Mouse (Mus musculus) left cerebral cortex, adult 8-10 months (tissue): ENCODE results near the gene Phf23. TPM values are rescaled to one million over a fixed set of nuclear protein-coding genes. Genes with fewer than 3 reads are reported as not detected.

ENCODE experiments used
- microRNA-seq, 2 experiments: library from miRNA; unstranded; fragments of <30 nt; microRNA quantifications; one replicate each; pipeline ENCODE4 v1.2.0; 2022
- total RNA-seq, 4 experiments: library from RNA; stranded (reverse); gene quantifications; 2 replicates each; pipeline ENCODE4 v1.2.4; 2022

The Phf23 gene
- total RNA-seq, 4 experiments from 2014 or later, result 49.6 to 59.9 (median 51.8) TPM

Small RNA genes within 50 kb of the gene (microRNA-seq; reads per million reads assigned to microRNA genes)
- 0.44 to 0.84 reads per million in 2 experiments for gene Gm44349
- 6,891 to 7,549 reads per million in 2 experiments for gene Mir324

Other genes with a start within 250 kb of the Phf23 start
- gene Polr2a, start 237.1 kb upstream of the Phf23 start, total RNA-seq, result 10 to 100 TPM; 48.6 to 56.4 (median 51.3) TPM
- gene Slc35g3, start 233.8 kb upstream of the Phf23 start, total RNA-seq, result not detected
- gene Zbtb4, start 229.9 kb upstream of the Phf23 start, total RNA-seq, result 100 to 1,000 TPM; 138 to 158 (median 147) TPM
- 1 to 10 TPM in 2 of 4 experiments, under 1 TPM in 2; 0.51 to 1.2 (median 0.92) TPM for gene Chrnb1, start 199.8 kb upstream of the Phf23 start, total RNA-seq
- 10 to 100 TPM; 18.8 to 22.3 (median 19.7) TPM for gene Fgf11, start 193.9 kb upstream of the Phf23 start, total RNA-seq
- gene Tmem102, start 190.2 kb upstream of the Phf23 start, total RNA-seq, result under 1 TPM in 2 of 4 experiments, not detected in 2; 0.16 to 0.20 TPM
- not detected for gene Gm39566, start 180.5 kb upstream of the Phf23 start, total RNA-seq
- gene Spem2, start 177.3 kb upstream of the Phf23 start, total RNA-seq, result not detected
- under 1 TPM in 3 of 4 experiments, not detected in 1; 0.43 to 0.74 (median 0.49) TPM for gene Spem1, start 173.6 kb upstream of the Phf23 start, total RNA-seq
- gene Nlgn2, start 158.0 kb upstream of the Phf23 start, total RNA-seq, result 100 to 1,000 TPM; 217 to 228 (median 217) TPM
- 100 to 1,000 TPM; 117 to 147 (median 123) TPM for gene Tmem256, start 157.3 kb upstream of the Phf23 start, total RNA-seq
- 10 to 100 TPM; 16.0 to 20.0 (median 18.6) TPM for gene Plscr3, start 149.4 kb upstream of the Phf23 start, total RNA-seq
- under 1 TPM in 3 of 4 experiments, not detected in 1; 0.26 to 0.46 (median 0.30) TPM for gene Tnk1, start 137.0 kb upstream of the Phf23 start, total RNA-seq
- gene Tmem95, start 117.8 kb upstream of the Phf23 start, total RNA-seq, result not detected
- gene Kctd11, start 114.4 kb upstream of the Phf23 start, total RNA-seq, result 1 to 10 TPM; 1.0 to 2.0 (median 1.2) TPM
- gene Acap1, start 100.2 kb upstream of the Phf23 start, total RNA-seq, result not detected
- gene 2810408A11Rik, start 94.8 kb upstream of the Phf23 start, total RNA-seq, result 1 to 10 TPM in 1 of 4 experiments, under 1 TPM in 3; 0.39 to 1.1 (median 0.56) TPM
- 100 to 1,000 TPM in 3 of 4 experiments, 10 to 100 TPM in 1; 97.6 to 122 (median 112) TPM for gene Neurl4, start 94.7 kb upstream of the Phf23 start, total RNA-seq
- gene Gps2, start 81.9 kb upstream of the Phf23 start, total RNA-seq, result 10 to 100 TPM; 27.1 to 37.6 (median 32.4) TPM
- 100 to 1,000 TPM; 413 to 430 (median 416) TPM for gene Eif5a, start 73.8 kb upstream of the Phf23 start, total RNA-seq
- gene Ybx2, start 60.0 kb upstream of the Phf23 start, total RNA-seq, result 1 to 10 TPM; 5.1 to 9.6 (median 6.1) TPM
- gene Slc2a4, start 47.6 kb upstream of the Phf23 start, total RNA-seq, result 1 to 10 TPM; 4.8 to 5.4 (median 5.1) TPM
- gene Cldn7, start 31.0 kb upstream of the Phf23 start, total RNA-seq, result not detected
- gene Ctdnep1, start 14.6 kb upstream of the Phf23 start, total RNA-seq, result 100 to 1,000 TPM; 108 to 126 (median 118) TPM
- 100 to 1,000 TPM in 1 of 4 experiments, 10 to 100 TPM in 3; 78.7 to 101 (median 87.1) TPM for gene Elp5, start 13.3 kb upstream of the Phf23 start, total RNA-seq
- gene Gabarap, start 4.6 kb upstream of the Phf23 start, total RNA-seq, result 100 to 1,000 TPM; 218 to 247 (median 236) TPM
- 10 to 100 TPM; 28.0 to 36.9 (median 32.9) TPM for gene Dvl2, start 4.8 kb downstream of the Phf23 start, total RNA-seq
- 10 to 100 TPM; 57.9 to 68.3 (median 61.2) TPM for gene Acadvl, start 19.6 kb downstream of the Phf23 start, total RNA-seq
- gene Dlg4, start 21.2 kb downstream of the Phf23 start, total RNA-seq, result 100 to 1,000 TPM; 721 to 849 (median 797) TPM
- gene Asgr1, start 58.3 kb downstream of the Phf23 start, total RNA-seq, result 1 to 10 TPM in 2 of 4 experiments, under 1 TPM in 2; 0.77 to 2.4 (median 1.5) TPM
- not detected for gene Asgr2, start 96.9 kb downstream of the Phf23 start, total RNA-seq
- gene Mgl2, start 134.6 kb downstream of the Phf23 start, total RNA-seq, result 1 to 10 TPM in 1 of 4 experiments, under 1 TPM in 3; 0.57 to 1.1 (median 0.76) TPM
- 1 to 10 TPM in 3 of 4 experiments, under 1 TPM in 1; 0.96 to 3.3 (median 2.7) TPM for gene Clec10a, start 160.4 kb downstream of the Phf23 start, total RNA-seq
- 10 to 100 TPM; 32.3 to 43.4 (median 36.5) TPM for gene Slc16a11, start 217.0 kb downstream of the Phf23 start, total RNA-seq
- gene Slc16a13, start 225.3 kb downstream of the Phf23 start, total RNA-seq, result 10 to 100 TPM in 1 of 4 experiments, 1 to 10 TPM in 3; 7.6 to 10.4 (median 8.5) TPM
- gene Bcl6b, start 234.0 kb downstream of the Phf23 start, total RNA-seq, result 1 to 10 TPM; 1.0 to 2.2 (median 1.9) TPM
- 10 to 100 TPM; 41.0 to 46.9 (median 42.0) TPM for gene 0610010K14Rik, start 242.1 kb downstream of the Phf23 start, total RNA-seq
- 1 to 10 TPM; 3.2 to 5.1 (median 3.8) TPM for gene Gm21988, start 244.1 kb downstream of the Phf23 start, total RNA-seq
- 100 to 1,000 TPM; 197 to 255 (median 240) TPM for gene Rnasek, start 244.1 kb downstream of the Phf23 start, total RNA-seq